Mouse (Mus musculus) midbrain, embryonic 15.5 days (tissue): ENCODE results near the gene Itgad. TPM values are rescaled to one million over a fixed set of nuclear protein-coding genes. Genes with fewer than 3 reads are reported as not detected.

Experiments
- ATAC-seq: fragments of 200-750 bp; cut with Nextera tagmentation; replicated peaks from 2 replicates; pipeline ENCODE4 v1.8.0; 2017; ENCODE audit warnings: moderate TSS enrichment
- H3K27ac ChIP-seq: fragments of 300-500 bp; sonication (generic); 2 replicates; pipeline ENCODE4 v1.5.1; 2015; ENCODE audit warnings: mild to moderate bottlenecking, inconsistent platforms
- H3K27me3 ChIP-seq: fragments of 300-500 bp; sonication (generic); replicated peaks from 2 replicates; pipeline ENCODE4 v1.6.1; 2015; ENCODE audit warnings: inconsistent platforms
- H3K36me3 ChIP-seq: fragments of 300-500 bp; sonication (generic); replicated peaks from 2 replicates; pipeline ENCODE4 v1.6.1; 2015; ENCODE audit warnings: inconsistent platforms
- H3K4me1 ChIP-seq: fragments of 300-500 bp; sonication (generic); 2 replicates; pipeline ENCODE4 v1.6.1; 2015; ENCODE audit warnings: inconsistent platforms
- H3K4me2 ChIP-seq: fragments of 300-500 bp; sonication (generic); 2 replicates; pipeline ENCODE4 v1.6.1; 2015; ENCODE audit warnings: inconsistent platforms, mild to moderate bottlenecking, moderate library complexity
- H3K4me3 ChIP-seq: fragments of 300-500 bp; sonication (generic); 2 replicates; pipeline ENCODE4 v1.5.1; 2015; ENCODE audit warnings: mild to moderate bottlenecking, inconsistent platforms
- H3K9ac ChIP-seq: fragments of 300-500 bp; sonication (generic); 2 replicates; pipeline ENCODE4 v1.6.1; 2015; ENCODE audit warnings: mild to moderate bottlenecking, inconsistent platforms
- H3K9me3 ChIP-seq: fragments of 300-500 bp; sonication (generic); 2 replicates; pipeline ENCODE4 v1.6.1; 2016; ENCODE audit warnings: inconsistent platforms
- WGBS: fragments of 180-500 bp; shearing (Covaris S2); methylation state at CpG from one replicate; pipeline ENCODE4 v1.1.7; 2015; ENCODE audit warnings: mixed read lengths; 5-methylcytosine and 5-hydroxymethylcytosine counted together
- polyA plus RNA-seq: library from polyadenylated mRNA; unstranded; fragments of >200 nt; fragmentation: Nextera tagmentation; extraction: Ambion mirVana; gene quantifications from 2 replicates; pipeline ENCODE4 v1.2.1, GENCODE M21; 2015

The Itgad gene
- polyA plus RNA-seq, result not detected in 2 replicates

GRCm38 (mm10) chr7:128154076-128154475, at the start of gene Itgad:
Gene Itgad (plus strand): TSS chr7:128154376.
- ATAC-seq, result no peak
- Histone ChIP-seq H3K4me3 (no peak within 1 kb of the TSS), H3K4me2 (no peak within 1 kb of the TSS), H3K27me3 (no peaks in the 10 kb centered on the region), H3K4me1 (no peaks in the 10 kb centered on the region), H3K9me3 (no peaks in the 10 kb centered on the region), H3K9ac (no peak within 1 kb of the TSS), H3K36me3 (no peaks in the 10 kb centered on the region), H3K27ac (no peak within 1 kb of the TSS)
- 95% methylated on average over 21 of the region's 21 CpGs for WGBS

GRCm38 (mm10) chr7:128105246-128105645, 48.9 kb upstream of the Itgad start:
- no peak overlapping the region for H3K4me2 ChIP-seq
- no peak overlapping the region for H3K9ac ChIP-seq
- no peaks in the 10 kb centered on the region for H3K36me3 ChIP-seq
- 71% methylated on average over 4 of the region's 4 CpGs for WGBS
- no peak for ATAC-seq
- no peaks in the 10 kb centered on the region for H3K4me1 ChIP-seq
- H3K9me3 ChIP-seq, result no peaks in the 10 kb centered on the region
- H3K27ac ChIP-seq, result no peak overlapping the region
- no peaks in the 10 kb centered on the region for H3K27me3 ChIP-seq
- H3K4me3 ChIP-seq, result no peak overlapping the region

- no peaks in the 10 kb centered on the region for H3K9me3 ChIP-seq
- no peaks in the 10 kb centered on the region for H3K27me3 ChIP-seq
- no peaks in the 10 kb centered on the region for H3K36me3 ChIP-seq
- no peak overlapping the region for H3K4me3 ChIP-seq
- no peak overlapping the region for H3K27ac ChIP-seq
- H3K9ac ChIP-seq, result no peak overlapping the region
- no peaks in the 10 kb centered on the region for H3K4me1 ChIP-seq
- 91% methylated on average over 7 of the region's 7 CpGs for WGBS
- H3K4me2 ChIP-seq, result no peak overlapping the region
- ATAC-seq, result no peak
Measured at GRCm38 (mm10) chr7:128107462-128107861, 46.7 kb upstream of the Itgad start.

- Histone ChIP-seq H3K4me3 (no peak overlapping the region), H3K9me3 (no peaks in the 10 kb centered on the region), H3K27me3 (no peaks in the 10 kb centered on the region), H3K9ac (no peak overlapping the region), H3K36me3 (no peaks in the 10 kb centered on the region), H3K27ac (no peak overlapping the region), H3K4me1 (no peaks in the 10 kb centered on the region), H3K4me2 (no peak overlapping the region)
- 75% methylated on average over 2 of the region's 2 CpGs for WGBS
- no peak for ATAC-seq
Measured at GRCm38 (mm10) chr7:128110314-128110713, 43.9 kb upstream of the Itgad start.

- Histone ChIP-seq H3K27me3 (no peaks in the 10 kb centered on the region), H3K4me1 (no peaks in the 10 kb centered on the region), H3K4me3 (no peak overlapping the region), H3K4me2 (no peak overlapping the region), H3K9ac (no peak overlapping the region), H3K36me3 (no peaks in the 10 kb centered on the region), H3K9me3 (no peaks in the 10 kb centered on the region), H3K27ac (no peak overlapping the region)
- 91% methylated on average over 11 of the region's 11 CpGs for WGBS
- no peak for ATAC-seq
Measured at GRCm38 (mm10) chr7:128112131-128112530, 42.0 kb upstream of the Itgad start.

GRCm38 (mm10) chr7:128114371-128115105, 39.6 kb upstream of the Itgad start:
- H3K27me3 ChIP-seq, result no peaks in the 10 kb centered on the region
- H3K4me3 ChIP-seq, result no peak overlapping the region
- 95% methylated on average over 11 of the region's 11 CpGs for WGBS
- H3K9ac ChIP-seq, result no peak overlapping the region
- H3K36me3 ChIP-seq, result no peaks in the 10 kb centered on the region
- H3K4me1 ChIP-seq, result no peaks in the 10 kb centered on the region
- no peak overlapping the region for H3K4me2 ChIP-seq
- H3K27ac ChIP-seq, result no peak overlapping the region
- H3K9me3 ChIP-seq, result no peaks in the 10 kb centered on the region
- no peak for ATAC-seq

- no peak overlapping the region for H3K4me2 ChIP-seq
- no peaks in the 10 kb centered on the region for H3K4me1 ChIP-seq
- 80% methylated on average over 5 of the region's 5 CpGs for WGBS
- H3K9me3 ChIP-seq, result no peaks in the 10 kb centered on the region
- no peak overlapping the region for H3K4me3 ChIP-seq
- H3K27me3 ChIP-seq, result no peaks in the 10 kb centered on the region
- no peak overlapping the region for H3K27ac ChIP-seq
- H3K36me3 ChIP-seq, result no peaks in the 10 kb centered on the region
- no peak for ATAC-seq
- H3K9ac ChIP-seq, result no peak overlapping the region
Measured at GRCm38 (mm10) chr7:128115211-128115958, 38.8 kb upstream of the Itgad start.

GRCm38 (mm10) chr7:128116396-128116795, 37.8 kb upstream of the Itgad start:
- 97% methylated on average over 5 of the region's 5 CpGs for WGBS
- no peaks in the 10 kb centered on the region for H3K27me3 ChIP-seq
- H3K4me3 ChIP-seq, result no peak overlapping the region
- no peak overlapping the region for H3K4me2 ChIP-seq
- no peak overlapping the region for H3K9ac ChIP-seq
- H3K27ac ChIP-seq, result no peak overlapping the region
- H3K36me3 ChIP-seq, result no peaks in the 10 kb centered on the region
- ATAC-seq, result no peak
- H3K9me3 ChIP-seq, result no peaks in the 10 kb centered on the region
- no peaks in the 10 kb centered on the region for H3K4me1 ChIP-seq

GRCm38 (mm10) chr7:128119726-128120490, 34.3 kb upstream of the Itgad start:
- no peak for ATAC-seq
- 83% methylated on average over 6 of the region's 6 CpGs for WGBS
- H3K9ac ChIP-seq, result no peak overlapping the region
- H3K36me3 ChIP-seq, result no peaks in the 10 kb centered on the region
- H3K4me1 ChIP-seq, result no peaks in the 10 kb centered on the region
- no peaks in the 10 kb centered on the region for H3K27me3 ChIP-seq
- H3K4me3 ChIP-seq, result no peak overlapping the region
- no peak overlapping the region for H3K4me2 ChIP-seq
- H3K9me3 ChIP-seq, result no peaks in the 10 kb centered on the region
- H3K27ac ChIP-seq, result no peak overlapping the region

- H3K27me3 ChIP-seq, result no peaks in the 10 kb centered on the region
- H3K36me3 ChIP-seq, result no peaks in the 10 kb centered on the region
- no peak within 1 kb of the TSS for H3K9ac ChIP-seq
- H3K4me3 ChIP-seq, result no peak within 1 kb of the TSS
- no peaks in the 10 kb centered on the region for H3K4me1 ChIP-seq
- no peak for ATAC-seq
- H3K27ac ChIP-seq, result no peak within 1 kb of the TSS
- 88% methylated on average over 8 of the region's 8 CpGs for WGBS
- no peaks in the 10 kb centered on the region for H3K9me3 ChIP-seq
- H3K4me2 ChIP-seq, result no peak within 1 kb of the TSS
Measured at GRCm38 (mm10) chr7:128128741-128129720, 25.1 kb upstream of the Itgad start, which contains the start of gene Itgax. Gene Itgax (plus strand): TSS chr7:128129547.

GRCm38 (mm10) chr7:128132148-128132547, 22.0 kb upstream of the Itgad start:
- Histone ChIP-seq H3K36me3 (no peaks in the 10 kb centered on the region), H3K4me3 (no peak overlapping the region), H3K9ac (no peak overlapping the region), H3K9me3 (no peaks in the 10 kb centered on the region), H3K4me2 (no peak overlapping the region), H3K4me1 (no peaks in the 10 kb centered on the region), H3K27ac (no peak overlapping the region), H3K27me3 (no peaks in the 10 kb centered on the region)
- 83% methylated on average over 5 of the region's 5 CpGs for WGBS
- no peak for ATAC-seq
